Mouse (Mus musculus) cortical plate, adult 2 months (tissue): Measurements from ENCODE around the gene Hlcs.

Experiments used
- CTCF ChIP-seq: fragments of 200-500 bp; IDR thresholded peaks from 2 replicates; pipeline ENCODE4 v1.5.1; 2011; ENCODE audit warnings: mild to moderate bottlenecking, control low read depth, low read length; ENCODE audit not compliant: insufficient read depth; ENCODE audit errors: extremely low read depth
- POLR2A ChIP-seq: fragments of 200-500 bp; IDR thresholded peaks from 2 replicates; pipeline ENCODE4 v1.6.1; 2011; ENCODE audit warnings: mild to moderate bottlenecking, low read length, control low read depth; ENCODE audit not compliant: insufficient read depth; ENCODE audit errors: extremely low read depth

DNA sequence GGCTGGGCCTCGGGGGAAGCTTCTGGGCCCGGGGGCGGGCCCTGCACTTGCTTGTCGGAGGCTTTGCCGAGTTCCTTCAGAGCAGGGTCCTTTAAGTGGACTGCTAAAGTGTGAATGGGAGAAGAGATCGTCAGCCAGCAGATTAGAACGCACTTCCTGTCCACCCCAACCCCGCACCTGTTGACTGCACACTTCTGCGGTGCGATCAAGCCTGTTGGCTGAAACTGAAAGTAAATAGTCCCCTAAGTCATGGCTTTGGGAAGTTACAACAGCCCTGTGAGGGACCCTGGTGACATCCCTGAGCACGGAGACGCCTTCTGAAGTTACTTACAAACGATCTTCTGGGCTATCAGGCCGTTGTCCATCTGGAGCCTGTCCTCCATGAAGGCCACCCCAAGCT is 45.2 kb downstream of the Hlcs start:
- TF ChIP-seq CTCF (no peak), POLR2A (no peak)
